Mouse (Mus musculus): ENCODE measurements around the gene Gm17018. TPM values are rescaled to one million over a fixed set of nuclear protein-coding genes. Genes with fewer than 3 reads are reported as not detected.

Gene Gm17018
- total and polyA plus RNA-seq, 2 experiments from 2014 or later = 20.7 to 69.6 TPM

- peak; percentile 87 for TF ChIP-seq CTCF (IDR thresholded peaks at IDR 0.05; ENCODE audit: low read depth)
- H3K9ac ChIP-seq = no peak overlapping the region
- H3K27ac ChIP-seq (ENCODE audit: low read depth, low read length) = no peak overlapping the region
- no peaks in the 10 kb centered on the region for H3K27me3 ChIP-seq (ENCODE audit: insufficient read depth, low read length)
- DNase-seq (peak; percentile 77), ATAC-seq (peak; percentile 88)
- no peaks in the 10 kb centered on the region for H3K4me1 ChIP-seq (ENCODE audit: insufficient read depth)
- WGBS = 19% methylated on average over 6 of the region's 6 CpGs
- H3K36me3 ChIP-seq (ENCODE audit: insufficient read depth) = peaks cover 46% of the 10 kb centered on the region
- no peaks in the 10 kb centered on the region for H3K9me3 ChIP-seq (ENCODE audit: low read length)
- no peak overlapping the region for H3K4me2 ChIP-seq (ENCODE audit: low read depth)
- no peak overlapping the region for H3K4me3 ChIP-seq (ENCODE audit: low read depth, low read length)
Observed at GRCm38 (mm10) chr19:45573861-45574267, 13.4 kb downstream of the Gm17018 start.

GRCm38 (mm10) chr19:45574339-45574898, 14.0 kb downstream of the Gm17018 start:
- H3K9ac ChIP-seq = no peak overlapping the region
- H3K4me2 ChIP-seq (ENCODE audit: low read depth) = no peak overlapping the region
- no peak for DNase-seq
- H3K27ac ChIP-seq (ENCODE audit: low read depth, low read length) = no peak overlapping the region
- no peak for ATAC-seq
- WGBS = 80% methylated on average over 7 of the region's 7 CpGs
- TF ChIP-seq CTCF (IDR thresholded peaks at IDR 0.05; ENCODE audit: low read depth) = no peak
- H3K27me3 ChIP-seq (ENCODE audit: insufficient read depth, low read length) = no peaks in the 10 kb centered on the region
- no peaks in the 10 kb centered on the region for H3K4me1 ChIP-seq (ENCODE audit: insufficient read depth)
- H3K36me3 ChIP-seq (ENCODE audit: insufficient read depth) = peaks cover 51% of the 10 kb centered on the region
- no peaks in the 10 kb centered on the region for H3K9me3 ChIP-seq (ENCODE audit: low read length)
- H3K4me3 ChIP-seq (ENCODE audit: low read depth, low read length) = no peak overlapping the region

- Histone ChIP-seq H3K9ac (no peak overlapping the region), H3K4me2 (ENCODE audit: low read depth) (no peak overlapping the region), H3K27me3 (ENCODE audit: insufficient read depth, low read length) (no peaks in the 10 kb centered on the region), H3K27ac (ENCODE audit: low read depth, low read length) (no peak overlapping the region), H3K36me3 (ENCODE audit: insufficient read depth) (peaks cover 53% of the 10 kb centered on the region), H3K4me3 (ENCODE audit: low read depth, low read length) (no peak overlapping the region), H3K9me3 (ENCODE audit: low read length) (no peaks in the 10 kb centered on the region), H3K4me1 (ENCODE audit: insufficient read depth) (no peaks in the 10 kb centered on the region)
- no peak for DNase-seq
- no peak for ATAC-seq
- no peak for TF ChIP-seq CTCF (IDR thresholded peaks at IDR 0.05; ENCODE audit: low read depth)
- WGBS = 62% methylated on average over 19 of the region's 19 CpGs
Observed at GRCm38 (mm10) chr19:45574941-45575631, 14.7 kb downstream of the Gm17018 start.

- TF ChIP-seq CTCF (IDR thresholded peaks at IDR 0.05; ENCODE audit: low read depth) = no peak
- Histone ChIP-seq H3K4me2 (ENCODE audit: low read depth) (no peak overlapping the region), H3K27me3 (ENCODE audit: insufficient read depth, low read length) (no peaks in the 10 kb centered on the region), H3K4me1 (ENCODE audit: insufficient read depth) (no peaks in the 10 kb centered on the region), H3K27ac (ENCODE audit: low read depth, low read length) (no peak overlapping the region), H3K9me3 (ENCODE audit: low read length) (no peaks in the 10 kb centered on the region), H3K4me3 (ENCODE audit: low read depth, low read length) (no peak overlapping the region), H3K36me3 (ENCODE audit: insufficient read depth) (peaks cover 53% of the 10 kb centered on the region), H3K9ac (no peak overlapping the region)
- 25% methylated on average over 8 of the region's 8 CpGs for WGBS
- DNase-seq (no peak), ATAC-seq (no peak)
Observed at GRCm38 (mm10) chr19:45575632-45576001, 15.2 kb downstream of the Gm17018 start.

GRCm38 (mm10) chr19:45577141-45577750, 16.8 kb downstream of the Gm17018 start:
- peaks cover 43% of the 10 kb centered on the region for H3K36me3 ChIP-seq (ENCODE audit: insufficient read depth)
- H3K27me3 ChIP-seq (ENCODE audit: insufficient read depth, low read length) = no peaks in the 10 kb centered on the region
- DNase-seq (no peak), ATAC-seq (no peak)
- H3K4me1 ChIP-seq (ENCODE audit: insufficient read depth) = no peaks in the 10 kb centered on the region
- no peak overlapping the region for H3K4me2 ChIP-seq (ENCODE audit: low read depth)
- H3K9me3 ChIP-seq (ENCODE audit: low read length) = no peaks in the 10 kb centered on the region
- H3K9ac ChIP-seq = no peak overlapping the region
- H3K27ac ChIP-seq (ENCODE audit: low read depth, low read length) = no peak overlapping the region
- no peak for TF ChIP-seq CTCF (IDR thresholded peaks at IDR 0.05; ENCODE audit: low read depth)
- WGBS = 84% methylated on average over 14 of the region's 14 CpGs
- H3K4me3 ChIP-seq (ENCODE audit: low read depth, low read length) = no peak overlapping the region

- peaks cover 34% of the 10 kb centered on the region for H3K36me3 ChIP-seq (ENCODE audit: insufficient read depth)
- ATAC-seq (no peak), DNase-seq (no peak)
- no peak overlapping the region for H3K9ac ChIP-seq
- no peak for TF ChIP-seq CTCF (IDR thresholded peaks at IDR 0.05; ENCODE audit: low read depth)
- H3K9me3 ChIP-seq (ENCODE audit: low read length) = no peaks in the 10 kb centered on the region
- no peaks in the 10 kb centered on the region for H3K27me3 ChIP-seq (ENCODE audit: insufficient read depth, low read length)
- WGBS = 84% methylated on average over 12 of the region's 12 CpGs
- no peak overlapping the region for H3K4me3 ChIP-seq (ENCODE audit: low read depth, low read length)
- H3K4me2 ChIP-seq (ENCODE audit: low read depth) = no peak overlapping the region
- no peak overlapping the region for H3K27ac ChIP-seq (ENCODE audit: low read depth, low read length)
- H3K4me1 ChIP-seq (ENCODE audit: insufficient read depth) = no peaks in the 10 kb centered on the region
Observed at GRCm38 (mm10) chr19:45578976-45579375, 18.6 kb downstream of the Gm17018 start.

GRCm38 (mm10) chr19:45579416-45579815, 19.0 kb downstream of the Gm17018 start:
- no peak for ATAC-seq
- H3K9ac ChIP-seq = no peak overlapping the region
- peaks cover 31% of the 10 kb centered on the region for H3K36me3 ChIP-seq (ENCODE audit: insufficient read depth)
- H3K4me1 ChIP-seq (ENCODE audit: insufficient read depth) = no peaks in the 10 kb centered on the region
- no peak for TF ChIP-seq CTCF (IDR thresholded peaks at IDR 0.05; ENCODE audit: low read depth)
- H3K9me3 ChIP-seq (ENCODE audit: low read length) = no peaks in the 10 kb centered on the region
- DNase-seq = no peak
- WGBS = 90% methylated on average over 7 of the region's 7 CpGs
- H3K4me2 ChIP-seq (ENCODE audit: low read depth) = no peak overlapping the region
- no peak overlapping the region for H3K27ac ChIP-seq (ENCODE audit: low read depth, low read length)
- H3K27me3 ChIP-seq (ENCODE audit: insufficient read depth, low read length) = no peaks in the 10 kb centered on the region
- H3K4me3 ChIP-seq (ENCODE audit: low read depth, low read length) = no peak overlapping the region

Data from forebrain, postnatal 0 days (tissue).